Mouse (Mus musculus) fat pad, adult 2 months (tissue): ENCODE data around the gene Fam166b.

Experiments
- DNase-seq: peaks from one replicate; pipeline ENCODE4 v3.0.0-alpha.2; 2011; ENCODE audit warnings: low read depth, low spot score; ENCODE audit errors: extremely low read depth

Fam166b gene

GRCm38 (mm10) chr4:43428946-43429345, at the start of gene Fam166b:
TSS of gene Fam166b (minus strand) at chr4:43429134.
- DNase-seq, result no peak

GRCm38 (mm10) chr4:43478534-43478858, 49.6 kb upstream of the Fam166b start:
- DNase-seq, result no peak

- no peak for DNase-seq
Observed at GRCm38 (mm10) chr4:43477857-43478533, 49.1 kb upstream of the Fam166b start.

GRCm38 (mm10) chr4:43476604-43477003, 47.7 kb upstream of the Fam166b start:
- DNase-seq, result no peak

- DNase-seq, result no peak
Observed at GRCm38 (mm10) chr4:43473636-43474035, 44.7 kb upstream of the Fam166b start.

GRCm38 (mm10) chr4:43470301-43470700, 41.4 kb upstream of the Fam166b start:
- no peak for DNase-seq

- no peak for DNase-seq
Observed at GRCm38 (mm10) chr4:43466872-43467271, 37.9 kb upstream of the Fam166b start.

GRCm38 (mm10) chr4:43465935-43466334, 37.0 kb upstream of the Fam166b start:
- no peak for DNase-seq

GRCm38 (mm10) chr4:43463102-43463501, 34.2 kb upstream of the Fam166b start:
- DNase-seq, result no peak

- DNase-seq, result no peak
Observed at GRCm38 (mm10) chr4:43457124-43457523, 28.2 kb upstream of the Fam166b start.

GRCm38 (mm10) chr4:43456470-43456869, 27.5 kb upstream of the Fam166b start:
- no peak for DNase-seq

- no peak for DNase-seq
Observed at GRCm38 (mm10) chr4:43454041-43454836, 25.3 kb upstream of the Fam166b start, which contains the start of gene Cd72. TSS of gene Cd72 (minus strand) at chr4:43454628.

- no peak for DNase-seq
Observed at GRCm38 (mm10) chr4:43453413-43453812, 24.5 kb upstream of the Fam166b start.

GRCm38 (mm10) chr4:43452315-43452714, 23.4 kb upstream of the Fam166b start:
- no peak for DNase-seq

- no peak for DNase-seq
Observed at GRCm38 (mm10) chr4:43448554-43448953, 19.6 kb upstream of the Fam166b start.

- DNase-seq, result no peak
Observed at GRCm38 (mm10) chr4:43447251-43447650, 18.3 kb upstream of the Fam166b start.

GRCm38 (mm10) chr4:43443511-43443910, 14.6 kb upstream of the Fam166b start:
- DNase-seq, result no peak

GRCm38 (mm10) chr4:43442456-43443361, 13.8 kb upstream of the Fam166b start:
- no peak for DNase-seq

GRCm38 (mm10) chr4:43442044-43442443, 13.1 kb upstream of the Fam166b start:
- peak; percentile 66 for DNase-seq

- no peak for DNase-seq
Observed at GRCm38 (mm10) chr4:43441639-43442038, 12.7 kb upstream of the Fam166b start, which contains the start of gene Tesk1. TSS of gene Tesk1 (plus strand) at chr4:43441939.

- no peak for DNase-seq
Observed at GRCm38 (mm10) chr4:43432832-43433231, 3.9 kb upstream of the Fam166b start.
